Comparison of ENCODE assay signal across 17 mouse cellular contexts in genomic region chr17:83823835-83824234, GRCm38 (mm10). TPM values are rescaled to one million over a fixed set of nuclear protein-coding genes. Genes with fewer than 3 reads are reported as not detected.
A peak's percentile ranks its signal among the peaks of the same experiment; 100 is the strongest.
DNase-seq lines count a peak whose midpoint lies in the region; ATAC-seq and TF ChIP-seq lines count a peak whose summit lies in the region.
"Had no signal": no experiment of that assay in that cellular context is flagged by ENCODE, and none has a peak within 500 bp of the region (broad histone marks: within the 10 kb centered on the region; RNA-seq: fewer than 3 reads in every experiment).

No protein-coding gene starts in this region.

- H3K4me1 ChIP-seq in kidney, embryonic 14.5 days (ENCODE audit: control insufficient read depth, insufficient read depth, low read length) = peaks cover 14% of the 10 kb centered on the region

- no peak overlapping the region for H3K4me3 ChIP-seq in kidney, embryonic 14.5 days (ENCODE audit: low read length)
- H3K4me3 ChIP-seq in left cerebral cortex, adult 2 months = no peak overlapping the region
- H3K4me3 ChIP-seq: heart, embryonic 15.5 days; liver, embryonic 13.5 days had no signal

- no peak overlapping the region for H3K9ac ChIP-seq in kidney, embryonic 14.5 days (ENCODE audit: low read depth, low read length)
- H3K9ac ChIP-seq: heart, embryonic 15.5 days; liver, embryonic 13.5 days had no signal

- H3K4me2 ChIP-seq in kidney, embryonic 14.5 days (replicated peaks; ENCODE audit: low read depth, low read length) = no peak overlapping the region
- H3K4me2 ChIP-seq: heart, embryonic 15.5 days; liver, embryonic 13.5 days had no signal

- intact Hi-C loops in left cerebral cortex, adult 2 months (cut with DNase I) = no loop called here

- 79% methylated on average over 7 of the region's 7 CpGs for WGBS in kidney, embryonic 14.5 days

- TF ChIP-seq CTCF in left cerebral cortex, adult 2 months (IDR thresholded peaks at IDR 0.05) = no peak

- no peaks in the 10 kb centered on the region for H3K9me3 ChIP-seq in kidney, embryonic 14.5 days (ENCODE audit: control insufficient read depth, low read length)
- H3K9me3 ChIP-seq: heart, embryonic 15.5 days; liver, embryonic 13.5 days had no signal

- H3K27me3 ChIP-seq in kidney, embryonic 14.5 days (ENCODE audit: control insufficient read depth, insufficient read depth, low read length) = no peaks in the 10 kb centered on the region
- H3K27me3 ChIP-seq: heart, embryonic 15.5 days; liver, embryonic 13.5 days had no signal

- ATAC-seq in kidney, embryonic 14.5 days (ENCODE audit: low FRiP score, low TSS enrichment) = 0 out of 2 replicates have a peak, but pooled peaks have one; percentile 21
- ATAC-seq: forebrain, embryonic 16.5 days; hindbrain, embryonic 16.5 days; midbrain, embryonic 16.5 days had no signal

- H3K27ac ChIP-seq in kidney, embryonic 14.5 days (ENCODE audit: low read depth, low read length) = no peak overlapping the region
- H3K27ac ChIP-seq in left cerebral cortex, adult 2 months = no peak overlapping the region
- H3K27ac ChIP-seq: heart, embryonic 15.5 days; liver, embryonic 13.5 days had no signal

- H3K36me3 ChIP-seq in kidney, embryonic 14.5 days (ENCODE audit: control insufficient read depth, insufficient read depth, low read length) = no peaks in the 10 kb centered on the region
- H3K36me3 ChIP-seq: heart, embryonic 15.5 days; liver, embryonic 13.5 days had no signal

- no peak for DNase-seq in kidney, adult 9 months
- DNase-seq in CD4-positive, CD25-positive, alpha-beta regulatory T cell, adult 2 months (ENCODE audit: low read depth, low spot score) = peak; percentile 15
- DNase-seq in induced T-regulatory cell, adult 2 months (ENCODE audit: low read depth) = peak; percentile 41
- DNase-seq in thymus, postnatal 10 days (ENCODE audit: low spot score in 2 of 2) = peak; percentile 17 to 37
- no peak for DNase-seq in layer of hippocampus, postnatal 14 days (ENCODE audit: low spot score in 2 of 2)
- DNase-seq in left cerebral cortex, adult 2 months (ENCODE audit: extremely low spot score in 1 of 2, low spot score in 2 of 2) = no peak
- no peak for DNase-seq in left cerebral cortex, adult 8-10 months (ENCODE audit: low spot score in 2 of 2)
- DNase-seq: cerebellum, adult 18-20 months; gastrocnemius, postnatal 14 days; liver, embryonic 13.5 days; spleen, adult 18-20 months had no signal

RNA-seq across cellular contexts. Expression of gene Haao, which starts 23.9 kb away (rescaled TPM):
- polyA plus RNA-seq in kidney, embryonic 14.5 days (2014; fragmentation: Nextera tagmentation; extraction: Ambion mirVana) = 0.72 and 0.91 TPM in 2 replicates
- total RNA-seq in layer of hippocampus, postnatal 14 days (2021) = not detected
- not detected for total RNA-seq in left cerebral cortex, adult 2 months (2021)
- total RNA-seq in left cerebral cortex, adult 8-10 months (2022) = under 1 TPM in 3 of 4 experiments, not detected in 1; 0.72 to 0.84 (median 0.78) TPM
- total RNA-seq: gastrocnemius, postnatal 14 days; left cerebral cortex, postnatal 25 days had no signal

Comparison
In these comparisons a context has a peak if more than half of its experiments do, and no peak if none do; other contexts are left out.
1. DNase-seq: peak in CD4-positive, CD25-positive, alpha-beta regulatory T cell, adult 2 months (single experiment), induced T-regulatory cell, adult 2 months (single experiment) and thymus, postnatal 10 days (2 of 2); none in kidney, adult 9 months (single experiment), layer of hippocampus, postnatal 14 days (0 of 2), left cerebral cortex, adult 2 months (0 of 2) and left cerebral cortex, adult 8-10 months (0 of 2).